Mouse (Mus musculus) c-Kit-positive CD71-positive TER-119-negative erythroid progenitor cells, embryonic 14.5 days (primary cell): ENCODE data around the gene Syt5.

Experiments used
- DNase-seq: peaks from one replicate; pipeline ENCODE4 v3.0.0-alpha.2; 2013; ENCODE audit warnings: low read depth

The Syt5 gene

GRCm38 (mm10) chr7:4522292-4522691 is 25.0 kb downstream of the Syt5 start:
- DNase-seq = no peak

- DNase-seq = no peak
Observed at GRCm38 (mm10) chr7:4521231-4522003, 25.9 kb downstream of the Syt5 start.

GRCm38 (mm10) chr7:4518487-4518886 is 28.9 kb downstream of the Syt5 start:
- DNase-seq = no peak

GRCm38 (mm10) chr7:4516332-4517050 is 30.9 kb downstream of the Syt5 start, which contains the start of gene Tnnt1:
Gene Tnnt1, minus strand, starts transcription at chr7:4516382.
- DNase-seq = no peak

GRCm38 (mm10) chr7:4515853-4516252 is 31.5 kb downstream of the Syt5 start:
- no peak for DNase-seq

GRCm38 (mm10) chr7:4513829-4514712 is 33.3 kb downstream of the Syt5 start:
- DNase-seq = no peak

- peak; percentile 56 for DNase-seq
Observed at GRCm38 (mm10) chr7:4513236-4513635, 34.1 kb downstream of the Syt5 start.

GRCm38 (mm10) chr7:4511489-4512224 is 35.7 kb downstream of the Syt5 start:
- no peak for DNase-seq

GRCm38 (mm10) chr7:4509863-4510608 is 37.3 kb downstream of the Syt5 start:
- DNase-seq = peak; percentile 68

- DNase-seq = no peak
Observed at GRCm38 (mm10) chr7:4508739-4509116, 38.6 kb downstream of the Syt5 start.

- DNase-seq = no peak
Observed at GRCm38 (mm10) chr7:4508062-4508738, 39.1 kb downstream of the Syt5 start.

- DNase-seq = no peak
Observed at GRCm38 (mm10) chr7:4507220-4507619, 40.1 kb downstream of the Syt5 start.

GRCm38 (mm10) chr7:4504646-4505435 is 42.5 kb downstream of the Syt5 start:
- DNase-seq = no peak

GRCm38 (mm10) chr7:4503858-4504257 is 43.5 kb downstream of the Syt5 start:
- no peak for DNase-seq

GRCm38 (mm10) chr7:4503100-4503499 is 44.2 kb downstream of the Syt5 start:
- no peak for DNase-seq

GRCm38 (mm10) chr7:4502421-4503090 is 44.8 kb downstream of the Syt5 start:
- DNase-seq = peak; percentile 72

GRCm38 (mm10) chr7:4501558-4502397 is 45.6 kb downstream of the Syt5 start, which contains the start of gene Ppp1r12c:
Gene Ppp1r12c, minus strand, starts transcription at chr7:4501680.
- DNase-seq = peak; percentile 81

GRCm38 (mm10) chr7:4500892-4501471 is 46.4 kb downstream of the Syt5 start:
- DNase-seq = no peak
